Mouse (Mus musculus) hindbrain, embryonic 13.5 days (tissue): Measurements from ENCODE around the gene Khdc1b. TPM values are rescaled to one million over a fixed set of nuclear protein-coding genes. Genes with fewer than 3 reads are reported as not detected.

ENCODE experiments used
- ATAC-seq: fragments of 200-750 bp; cut with Nextera tagmentation; 2 replicates; pipeline ENCODE4 v1.8.0; 2017; ENCODE audit warnings: moderate TSS enrichment; ENCODE audit not compliant: low FRiP score
- H3K27ac ChIP-seq: fragments of 300-500 bp; sonication (generic); 2 replicates; pipeline ENCODE4 v1.5.1; 2015; ENCODE audit warnings: inconsistent platforms, mild to moderate bottlenecking, moderate library complexity
- H3K27me3 ChIP-seq: fragments of 300-500 bp; sonication (generic); 2 replicates; pipeline ENCODE4 v1.6.1; 2015; ENCODE audit warnings: mild to moderate bottlenecking, inconsistent platforms
- H3K36me3 ChIP-seq: fragments of 300-500 bp; sonication (generic); 2 replicates; pipeline ENCODE4 v1.6.1; 2015; ENCODE audit warnings: mild to moderate bottlenecking, inconsistent platforms
- H3K4me1 ChIP-seq: fragments of 300-500 bp; sonication (generic); replicated peaks from 2 replicates; pipeline ENCODE4 v1.6.1; 2015; ENCODE audit warnings: inconsistent platforms
- H3K4me2 ChIP-seq: fragments of 300-500 bp; sonication (generic); 2 replicates; pipeline ENCODE4 v1.6.1; 2015; ENCODE audit warnings: inconsistent platforms, mild to moderate bottlenecking, moderate library complexity
- H3K4me3 ChIP-seq: fragments of 300-500 bp; sonication (generic); 2 replicates; pipeline ENCODE4 v1.5.1; 2015; ENCODE audit warnings: mild to moderate bottlenecking, inconsistent platforms
- H3K9ac ChIP-seq: fragments of 300-500 bp; sonication (generic); 2 replicates; pipeline ENCODE4 v1.6.1; 2015; ENCODE audit warnings: mild to moderate bottlenecking, inconsistent platforms
- H3K9me3 ChIP-seq: fragments of 300-500 bp; sonication (generic); 2 replicates; pipeline ENCODE4 v1.6.1; 2016; ENCODE audit warnings: inconsistent platforms
- WGBS: fragments of 180-500 bp; shearing (Covaris S2); methylation state at CpG from one replicate; pipeline ENCODE4 v1.1.7; 2015; 5-methylcytosine and 5-hydroxymethylcytosine counted together
- polyA plus RNA-seq: library from polyadenylated mRNA; unstranded; fragments of >200 nt; fragmentation: Nextera tagmentation; extraction: Ambion mirVana; gene quantifications from 2 replicates; pipeline ENCODE4 v1.2.1, GENCODE M21; 2015

The Khdc1b gene
- polyA plus RNA-seq, 1 experiment from 2014 or later: not detected

- Histone ChIP-seq H3K27me3 (no peaks in the 10 kb centered on the region), H3K4me3 (no peak overlapping the region), H3K9ac (no peak overlapping the region), H3K4me1 (no peaks in the 10 kb centered on the region), H3K27ac (no peak overlapping the region), H3K9me3 (no peaks in the 10 kb centered on the region), H3K36me3 (no peaks in the 10 kb centered on the region), H3K4me2 (no peak overlapping the region)
- no peak for ATAC-seq
- 91% methylated on average over 2 of the region's 2 CpGs for WGBS
Observed at GRCm38 (mm10) chr1:21425654-21426053, 42.3 kb downstream of the Khdc1b start.

- no peaks in the 10 kb centered on the region for H3K4me1 ChIP-seq
- WGBS: 70% methylated on average over 4 of the region's 4 CpGs
- no peak overlapping the region for H3K4me3 ChIP-seq
- no peaks in the 10 kb centered on the region for H3K9me3 ChIP-seq
- H3K4me2 ChIP-seq: no peak overlapping the region
- H3K36me3 ChIP-seq: no peaks in the 10 kb centered on the region
- H3K9ac ChIP-seq: no peak overlapping the region
- H3K27me3 ChIP-seq: no peaks in the 10 kb centered on the region
- H3K27ac ChIP-seq: no peak overlapping the region
- ATAC-seq: no peak
Observed at GRCm38 (mm10) chr1:21428079-21428478, 44.7 kb downstream of the Khdc1b start.

- H3K4me2 ChIP-seq: no peak overlapping the region
- H3K27ac ChIP-seq: no peak overlapping the region
- no peak overlapping the region for H3K9ac ChIP-seq
- H3K4me3 ChIP-seq: no peak overlapping the region
- no peaks in the 10 kb centered on the region for H3K4me1 ChIP-seq
- H3K36me3 ChIP-seq: no peaks in the 10 kb centered on the region
- no peaks in the 10 kb centered on the region for H3K27me3 ChIP-seq
- WGBS: 86% methylated on average over 3 of the region's 3 CpGs
- no peak for ATAC-seq
- H3K9me3 ChIP-seq: no peaks in the 10 kb centered on the region
Observed at GRCm38 (mm10) chr1:21431666-21432065, 48.3 kb downstream of the Khdc1b start.

- Histone ChIP-seq H3K36me3 (no peaks in the 10 kb centered on the region), H3K4me1 (no peaks in the 10 kb centered on the region), H3K4me3 (no peak overlapping the region), H3K4me2 (no peak overlapping the region), H3K27me3 (no peaks in the 10 kb centered on the region), H3K9ac (no peak overlapping the region), H3K27ac (no peak overlapping the region), H3K9me3 (no peaks in the 10 kb centered on the region)
- no peak for ATAC-seq
- WGBS: 76% methylated on average over 3 of the region's 3 CpGs
Observed at GRCm38 (mm10) chr1:21434853-21435252, 51.5 kb downstream of the Khdc1b start.

Other genes with a start within 250 kb of the Khdc1b start
- gene Tmem14a, start 165.0 kb upstream of the Khdc1b start, polyA plus RNA-seq: 18.5 TPM in 2 replicates
- 0.57 and 0.82 TPM in 2 replicates for gene Gsta3, start 143.0 kb upstream of the Khdc1b start, polyA plus RNA-seq
- gene Khdc1a, start 33.9 kb upstream of the Khdc1b start, polyA plus RNA-seq: not detected in 2 replicates
- not detected in 2 replicates for gene Khdc1c, start 15.2 kb upstream of the Khdc1b start, polyA plus RNA-seq